Mouse (Mus musculus) thymus, adult 2 months (tissue): Measurements from ENCODE around the gene Dgkh. TPM values are rescaled to one million over a fixed set of nuclear protein-coding genes. Genes with fewer than 3 reads are reported as not detected.
A peak's percentile ranks its signal among the peaks of the same experiment; 100 is the strongest.

Source experiments
- DNase-seq: peaks from one replicate; pipeline ENCODE4 v3.0.0; 2021
- H3K27ac ChIP-seq: fragments of 200-500 bp; 2 replicates; pipeline ENCODE4 v1.5.1; 2012; ENCODE audit warnings: low read length, control low read depth; ENCODE audit not compliant: control insufficient read depth, insufficient read depth
- H3K27me3 ChIP-seq: fragments of 200-500 bp; 2 replicates; pipeline ENCODE4 v1.6.1; 2012; ENCODE audit warnings: mild to moderate bottlenecking, low read length, moderate library complexity, mixed read lengths; ENCODE audit not compliant: control insufficient read depth, insufficient read depth
- H3K36me3 ChIP-seq: fragments of 200-500 bp; 2 replicates; pipeline ENCODE4 v1.6.1; 2012; ENCODE audit warnings: mild to moderate bottlenecking, low read length, moderate library complexity; ENCODE audit not compliant: control insufficient read depth, insufficient read depth
- H3K4me1 ChIP-seq: fragments of 200-500 bp; replicated peaks from 2 replicates; pipeline ENCODE4 v1.6.1; 2012; ENCODE audit warnings: low read length; ENCODE audit not compliant: control insufficient read depth, insufficient read depth
- H3K4me3 ChIP-seq: fragments of 200-500 bp; 2 replicates; pipeline ENCODE4 v1.5.1; 2012; ENCODE audit warnings: mild to moderate bottlenecking, low read length, control low read depth, moderate library complexity; ENCODE audit not compliant: control insufficient read depth, insufficient read depth
- CTCF ChIP-seq: fragments of 200-500 bp; IDR thresholded peaks from 2 replicates; pipeline ENCODE4 v1.5.1; 2012; ENCODE audit warnings: mild to moderate bottlenecking, control low read depth, low read length, moderate library complexity, borderline replicate concordance; ENCODE audit not compliant: control insufficient read depth, poor library complexity, insufficient read depth; ENCODE audit errors: extremely low read depth
- POLR2A ChIP-seq: fragments of 200-500 bp; IDR thresholded peaks from 2 replicates; pipeline ENCODE4 v1.6.1; 2012; ENCODE audit warnings: mild to moderate bottlenecking, low read length, control low read depth, moderate library complexity; ENCODE audit not compliant: control insufficient read depth, poor library complexity, insufficient read depth; ENCODE audit errors: extremely low read depth
- WGBS: fragments of 180-500 bp; shearing (Covaris S2); methylation state at CpG from one replicate; pipeline ENCODE4 v1.1.7; 2018; 5-methylcytosine and 5-hydroxymethylcytosine counted together
- polyA plus RNA-seq: library from polyadenylated mRNA; depleted of rRNA; stranded (reverse); fragments of >200 nt; gene quantifications from 2 replicates; pipeline ENCODE4 v1.2.3, GENCODE M21; 2012

The Dgkh gene
- polyA plus RNA-seq, 1 experiment, result 0.84 TPM

DNA sequence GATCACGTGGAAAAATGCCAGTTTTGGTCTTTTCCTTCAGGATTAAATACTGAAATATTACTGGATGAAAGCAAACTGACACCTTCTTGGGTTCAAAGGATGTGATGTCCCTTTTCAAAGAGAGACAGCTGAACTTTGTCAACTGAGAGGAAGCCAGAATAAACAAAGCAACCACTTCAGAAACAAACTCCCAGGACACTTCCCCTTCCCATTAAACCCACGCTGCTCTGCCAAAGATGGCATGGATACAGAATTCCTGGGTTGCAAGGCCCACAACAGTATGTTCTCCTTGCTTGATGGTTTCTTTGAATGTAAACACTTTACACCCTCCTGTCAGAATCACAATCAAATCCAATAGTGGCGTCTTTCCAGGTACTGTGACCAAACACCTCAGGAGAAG, 87.0 kb downstream of the Dgkh start:
- TF ChIP-seq POLR2A (no peak), CTCF (no peak)
- Histone ChIP-seq H3K36me3 (no peaks in the 10 kb centered on the region), H3K4me3 (no peak overlapping the region), H3K27ac (no peak overlapping the region), H3K27me3 (no peaks in the 10 kb centered on the region), H3K4me1 (no peaks in the 10 kb centered on the region)
- WGBS, result 84% methylated on average over 3 of the region's 3 CpGs
- DNase-seq, result no peak

DNA sequence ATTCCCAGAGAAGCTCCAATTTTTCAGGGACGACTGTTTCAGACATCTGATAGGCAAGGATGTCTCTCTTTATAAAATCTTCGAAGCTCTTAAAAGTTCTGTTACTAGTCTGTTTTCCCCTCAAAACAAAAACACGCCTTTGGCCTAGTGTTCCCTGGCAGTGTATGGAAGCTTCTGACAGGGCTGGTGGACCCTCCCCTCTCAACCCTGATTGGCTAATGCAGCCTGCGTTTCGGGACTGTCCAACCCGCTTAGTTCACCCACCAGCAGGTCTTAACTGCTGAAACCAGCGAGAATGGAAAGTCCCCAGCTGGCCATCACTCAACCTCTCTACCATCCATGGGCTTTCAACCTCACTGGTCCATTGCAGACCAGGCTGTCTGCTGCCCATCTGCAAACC, 91.3 kb downstream of the Dgkh start:
- Histone ChIP-seq H3K4me3 (no peak overlapping the region), H3K27me3 (no peaks in the 10 kb centered on the region), H3K36me3 (no peaks in the 10 kb centered on the region), H3K27ac (no peak overlapping the region), H3K4me1 (no peaks in the 10 kb centered on the region)
- no peak for DNase-seq
- TF ChIP-seq CTCF (no peak), POLR2A (no peak)
- 92% methylated on average over 7 of the region's 7 CpGs for WGBS

DNA sequence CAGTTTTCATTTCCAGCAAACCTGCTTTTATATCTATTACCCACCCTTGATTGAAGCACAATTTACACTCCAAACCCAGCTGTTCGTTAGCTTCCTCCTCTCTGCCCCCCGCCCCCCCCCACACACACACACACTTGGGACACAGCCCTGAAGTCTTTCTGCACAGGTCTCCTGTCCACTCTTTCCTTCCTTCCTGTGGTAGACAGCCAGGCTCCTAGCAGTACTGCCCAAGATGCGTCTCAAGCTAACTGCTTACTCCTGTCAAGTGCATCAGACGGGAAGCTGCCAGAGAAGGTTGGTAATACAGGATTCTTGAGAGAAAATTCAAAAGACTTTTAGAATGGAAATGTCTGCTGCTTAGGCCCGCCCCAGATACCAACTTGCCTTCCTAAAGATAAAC, 92.9 kb downstream of the Dgkh start:
- H3K4me3 ChIP-seq, result no peak overlapping the region
- no peaks in the 10 kb centered on the region for H3K36me3 ChIP-seq
- H3K27me3 ChIP-seq, result no peaks in the 10 kb centered on the region
- 61% methylated on average over 5 of the region's 5 CpGs for WGBS
- no peak overlapping the region for H3K27ac ChIP-seq
- DNase-seq, result no peak
- no peak for TF ChIP-seq CTCF
- no peak for TF ChIP-seq POLR2A
- no peaks in the 10 kb centered on the region for H3K4me1 ChIP-seq

DNA sequence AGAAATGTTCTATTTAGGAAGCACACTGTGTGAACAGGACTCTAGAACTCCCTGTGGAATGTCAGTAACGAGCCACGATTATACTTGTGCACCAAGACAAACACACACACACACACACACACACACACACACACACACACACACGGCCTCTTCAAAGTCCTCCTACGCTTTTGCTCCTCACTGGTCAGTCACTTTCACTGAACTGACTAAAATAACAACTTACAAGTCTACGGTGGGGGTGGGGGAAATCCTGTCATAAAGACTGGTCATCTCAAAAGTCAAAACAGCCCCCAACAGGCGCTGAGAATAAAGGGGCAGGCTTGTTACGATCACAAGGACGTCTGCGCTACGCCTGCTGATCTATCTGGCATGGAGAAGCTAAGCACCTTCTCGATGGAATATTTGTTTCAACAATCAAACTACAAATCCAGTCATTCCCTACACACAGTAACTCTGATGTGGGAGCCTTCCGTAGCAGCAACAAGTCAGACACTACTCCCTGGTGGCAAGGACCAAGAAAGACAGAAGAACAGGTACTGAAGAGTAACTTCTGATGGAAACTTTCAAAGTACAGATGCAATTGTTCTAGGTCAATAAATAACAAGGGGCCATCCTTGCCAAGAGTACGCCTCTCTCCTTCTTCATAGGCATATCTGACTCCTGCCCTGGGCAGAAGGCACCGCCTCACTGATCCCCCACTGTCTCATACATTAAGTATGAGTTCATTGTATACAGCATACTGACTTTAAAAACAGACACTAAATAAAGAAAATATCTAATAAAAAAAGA, 96.8 kb downstream of the Dgkh start:
- 94% methylated on average over 14 of the region's 14 CpGs for WGBS

DNA sequence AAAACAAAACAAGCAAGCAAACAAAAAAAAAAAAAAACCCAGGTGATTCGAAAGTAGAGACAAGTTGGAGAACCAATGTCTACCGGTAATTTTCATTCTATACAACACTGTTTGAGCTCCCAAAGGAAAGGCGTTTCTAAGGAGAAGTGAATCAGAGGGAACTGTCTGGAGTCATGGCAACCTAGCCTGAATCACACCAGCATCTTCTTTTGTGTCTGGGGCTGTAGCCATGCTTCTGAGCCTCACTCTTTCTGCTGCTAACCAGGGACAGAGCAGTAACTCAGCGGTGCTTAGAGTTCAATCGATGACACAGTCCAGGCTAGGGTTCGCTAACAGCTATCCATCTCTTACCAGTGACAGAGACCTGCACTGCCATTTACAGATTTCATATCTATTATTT, 99.8 kb downstream of the Dgkh start:
- H3K27ac ChIP-seq, result no peak overlapping the region
- DNase-seq, result no peak
- peaks cover 16% of the 10 kb centered on the region for H3K4me1 ChIP-seq
- TF ChIP-seq POLR2A (no peak), CTCF (no peak)
- H3K4me3 ChIP-seq, result no peak overlapping the region
- no peaks in the 10 kb centered on the region for H3K36me3 ChIP-seq
- H3K27me3 ChIP-seq, result no peaks in the 10 kb centered on the region
- WGBS, result 96% methylated on average over 6 of the region's 6 CpGs

More for the DNA sequence above, 96.8 kb downstream of the Dgkh start:
- TF ChIP-seq POLR2A, result no peak
- no peak for TF ChIP-seq CTCF
- no peak for DNase-seq
- no peak overlapping the region for H3K27ac ChIP-seq
- peaks cover 8% of the 10 kb centered on the region for H3K4me1 ChIP-seq
- no peaks in the 10 kb centered on the region for H3K36me3 ChIP-seq
- no peaks in the 10 kb centered on the region for H3K27me3 ChIP-seq
- no peak overlapping the region for H3K4me3 ChIP-seq

DNA sequence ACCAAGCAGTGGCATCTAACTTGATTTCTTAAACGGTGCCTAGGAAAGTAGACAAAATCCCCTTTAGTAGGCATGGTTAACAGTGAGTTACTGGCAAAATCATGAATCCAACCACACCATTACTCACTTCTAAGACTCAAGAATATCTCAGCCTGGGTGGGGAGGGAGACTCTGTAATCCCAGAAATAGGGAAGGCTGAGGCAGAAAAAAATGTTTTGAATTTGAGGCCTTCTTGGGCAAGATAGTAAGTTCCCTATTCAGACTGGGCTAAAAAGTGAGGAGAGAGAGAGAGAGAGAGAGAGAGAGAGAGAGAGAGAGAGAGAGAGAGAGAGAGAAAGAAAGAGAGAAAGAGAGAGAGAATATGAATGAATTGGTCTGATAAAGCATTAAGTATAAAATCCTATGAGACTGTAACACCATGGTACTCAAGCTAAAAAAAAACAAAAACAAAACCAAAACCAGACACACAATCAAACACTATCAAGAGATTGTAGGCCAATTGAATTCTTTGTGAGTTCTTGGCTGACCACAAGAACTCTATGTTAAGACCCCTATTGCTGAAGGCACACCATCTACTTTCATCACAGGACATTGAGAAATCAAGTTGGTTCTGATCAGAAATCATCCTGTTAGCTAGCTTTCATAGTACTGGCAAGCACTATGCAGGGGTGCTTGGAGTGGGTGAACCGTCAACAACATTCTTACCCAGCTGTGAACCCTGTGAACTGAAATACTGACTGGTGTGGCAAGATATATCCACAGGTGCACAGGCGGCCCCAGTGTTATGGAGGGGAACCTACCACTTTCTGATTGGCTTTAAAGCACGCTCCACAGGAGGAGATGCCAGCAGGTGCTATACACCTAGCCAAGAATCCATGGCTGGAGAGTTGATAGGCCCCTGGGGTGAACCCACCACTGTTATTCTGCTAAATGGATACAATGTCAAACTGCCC, 101.4 kb downstream of the Dgkh start:
- Histone ChIP-seq H3K4me3 (no peak overlapping the region), H3K27me3 (no peaks in the 10 kb centered on the region), H3K27ac (peak overlapping the region; percentile 53), H3K4me1 (peaks cover 16% of the 10 kb centered on the region), H3K36me3 (no peaks in the 10 kb centered on the region)
- DNase-seq, result peak; percentile 24
- TF ChIP-seq POLR2A, result no peak
- no peak for TF ChIP-seq CTCF
- 36% methylated on average over 4 of the region's 4 CpGs for WGBS
